Mouse (Mus musculus) hindbrain, embryonic 11.5 days (tissue): Measurements from ENCODE around the gene Dnmt3l. TPM values are rescaled to one million over a fixed set of nuclear protein-coding genes. Genes with fewer than 3 reads are reported as not detected.
"Not testable (repeated sequence)": the region's sequence is repeated elsewhere in the genome, so short reads cannot be mapped to it uniquely, and the experiment has no call there.

Experiments
- ATAC-seq: fragments of 200-750 bp; cut with Nextera tagmentation; 2 replicates; pipeline ENCODE4 v1.8.0; 2017; ENCODE audit warnings: mild to moderate bottlenecking, moderate TSS enrichment, moderate library complexity; ENCODE audit not compliant: low FRiP score
- DNase-seq: peaks from one replicate; pipeline ENCODE4 v3.0.0-alpha.2; 2015; ENCODE audit warnings: low spot score
- H3K27ac ChIP-seq: fragments of 300-500 bp; sonication (generic); 2 replicates; pipeline ENCODE4 v1.5.1; 2014; ENCODE audit warnings: mild to moderate bottlenecking, low read depth, low read length
- H3K27me3 ChIP-seq: fragments of 300-500 bp; sonication (generic); 2 replicates; pipeline ENCODE4 v1.6.1; 2014; ENCODE audit warnings: mild to moderate bottlenecking, low read length, moderate library complexity, mixed read lengths; ENCODE audit not compliant: control insufficient read depth, insufficient read depth
- H3K36me3 ChIP-seq: fragments of 300-500 bp; sonication (generic); 2 replicates; pipeline ENCODE4 v1.6.1; 2014; ENCODE audit warnings: mild to moderate bottlenecking, low read length, moderate library complexity, mixed read lengths; ENCODE audit not compliant: control insufficient read depth, insufficient read depth
- H3K4me1 ChIP-seq: fragments of 300-500 bp; sonication (generic); replicated peaks from 2 replicates; pipeline ENCODE4 v1.6.1; 2014; ENCODE audit warnings: low read length, mixed read lengths; ENCODE audit not compliant: control insufficient read depth, insufficient read depth
- H3K4me2 ChIP-seq: fragments of 300-500 bp; sonication (generic); replicated peaks from 2 replicates; pipeline ENCODE4 v1.6.1; 2014; ENCODE audit warnings: mild to moderate bottlenecking, low read depth, low read length
- H3K4me3 ChIP-seq: fragments of 300-500 bp; sonication (generic); 2 replicates; pipeline ENCODE4 v1.5.1; 2014; ENCODE audit warnings: low read depth, low read length
- H3K9ac ChIP-seq: fragments of 300-500 bp; sonication (generic); 2 replicates; pipeline ENCODE4 v1.6.1; 2014; ENCODE audit warnings: low read depth, low read length
- H3K9me3 ChIP-seq: fragments of 300-500 bp; sonication (generic); 2 replicates; pipeline ENCODE4 v1.6.1; 2016; ENCODE audit warnings: low read length; ENCODE audit not compliant: control insufficient read depth
- WGBS: fragments of 180-500 bp; shearing (Covaris S2); extraction: QIAGEN DNeasy Blood & Tissue Kit; methylation state at CpG from one replicate; pipeline ENCODE4 v1.1.7; 2014; 5-methylcytosine and 5-hydroxymethylcytosine counted together
- polyA plus RNA-seq: library from polyadenylated mRNA; unstranded; fragments of >200 nt; fragmentation: Nextera tagmentation; extraction: Ambion mirVana; gene quantifications from 2 replicates; pipeline ENCODE4 v1.2.1, GENCODE M21; 2014

Gene Dnmt3l
- polyA plus RNA-seq, 1 experiment from 2014 or later = not detected

GRCm38 (mm10) chr10:78019291-78019690, 22.5 kb upstream of the Dnmt3l start:
- no peaks in the 10 kb centered on the region for H3K27me3 ChIP-seq
- H3K4me1 ChIP-seq = no peaks in the 10 kb centered on the region
- H3K4me3 ChIP-seq = no peak overlapping the region
- no peaks in the 10 kb centered on the region for H3K9me3 ChIP-seq
- no peak overlapping the region for H3K4me2 ChIP-seq
- WGBS = 71% methylated on average over 4 of the region's 4 CpGs
- no peak overlapping the region for H3K27ac ChIP-seq
- no peak overlapping the region for H3K9ac ChIP-seq
- DNase-seq (no peak), ATAC-seq (no peak)
- H3K36me3 ChIP-seq = no peaks in the 10 kb centered on the region

- not testable (repeated sequence) for H3K27me3 ChIP-seq, H3K27ac ChIP-seq, H3K4me3 ChIP-seq, DNase-seq, ATAC-seq, H3K9ac ChIP-seq, H3K4me2 ChIP-seq, H3K9me3 ChIP-seq, H3K4me1 ChIP-seq, H3K36me3 ChIP-seq
- 94% methylated on average over 6 of the region's 11 CpGs for WGBS
Observed at GRCm38 (mm10) chr10:78019984-78020383, 21.8 kb upstream of the Dnmt3l start.

- not testable (repeated sequence) for H3K9me3 ChIP-seq, H3K4me1 ChIP-seq, H3K27me3 ChIP-seq, H3K4me2 ChIP-seq, H3K36me3 ChIP-seq, DNase-seq, H3K9ac ChIP-seq, ATAC-seq, H3K4me3 ChIP-seq, H3K27ac ChIP-seq
- WGBS = 88% methylated on average over 6 of the region's 8 CpGs
Observed at GRCm38 (mm10) chr10:78025453-78025852, 16.3 kb upstream of the Dnmt3l start.

GRCm38 (mm10) chr10:78028129-78028528, 13.6 kb upstream of the Dnmt3l start:
- Histone ChIP-seq H3K4me3 (no peak overlapping the region), H3K9me3 (no peaks in the 10 kb centered on the region), H3K36me3 (no peaks in the 10 kb centered on the region), H3K9ac (no peak overlapping the region), H3K4me1 (no peaks in the 10 kb centered on the region), H3K4me2 (no peak overlapping the region), H3K27ac (no peak overlapping the region), H3K27me3 (no peaks in the 10 kb centered on the region)
- DNase-seq = peak; percentile 84
- whole genome bisulfite sequencing = 4% methylated on average over 5 of the region's 5 CpGs
- peak; percentile 59 for ATAC-seq

GRCm38 (mm10) chr10:78029080-78029479, 12.7 kb upstream of the Dnmt3l start:
- Histone ChIP-seq H3K9ac (no peak overlapping the region), H3K36me3 (no peaks in the 10 kb centered on the region), H3K9me3 (no peaks in the 10 kb centered on the region), H3K27ac (no peak overlapping the region), H3K27me3 (no peaks in the 10 kb centered on the region), H3K4me3 (no peak overlapping the region), H3K4me2 (no peak overlapping the region), H3K4me1 (no peaks in the 10 kb centered on the region)
- ATAC-seq (no peak), DNase-seq (no peak)
- 97% methylated on average over 1 of the region's 1 CpGs for WGBS

- no peaks in the 10 kb centered on the region for H3K9me3 ChIP-seq
- no peak overlapping the region for H3K4me3 ChIP-seq
- H3K4me1 ChIP-seq = no peaks in the 10 kb centered on the region
- H3K36me3 ChIP-seq = no peaks in the 10 kb centered on the region
- ATAC-seq (no peak), DNase-seq (no peak)
- H3K4me2 ChIP-seq = no peak overlapping the region
- H3K27me3 ChIP-seq = no peaks in the 10 kb centered on the region
- H3K27ac ChIP-seq = no peak overlapping the region
- H3K9ac ChIP-seq = no peak overlapping the region
- WGBS = 92% methylated on average over 2 of the region's 2 CpGs
Observed at GRCm38 (mm10) chr10:78031987-78032386, 9.8 kb upstream of the Dnmt3l start.

- DNase-seq = no peak
- no peaks in the 10 kb centered on the region for H3K27me3 ChIP-seq
- no peak for ATAC-seq
- no peak overlapping the region for H3K4me3 ChIP-seq
- no peak overlapping the region for H3K4me2 ChIP-seq
- no peaks in the 10 kb centered on the region for H3K4me1 ChIP-seq
- H3K27ac ChIP-seq = no peak overlapping the region
- 89% methylated on average over 4 of the region's 4 CpGs for WGBS
- H3K36me3 ChIP-seq = no peaks in the 10 kb centered on the region
- no peak overlapping the region for H3K9ac ChIP-seq
- no peaks in the 10 kb centered on the region for H3K9me3 ChIP-seq
Observed at GRCm38 (mm10) chr10:78037139-78037538, 4.6 kb upstream of the Dnmt3l start.

- ATAC-seq (no peak), DNase-seq (no peak)
- Histone ChIP-seq H3K27ac (no peak overlapping the region), H3K4me3 (no peak overlapping the region), H3K9me3 (no peaks in the 10 kb centered on the region), H3K4me2 (no peak overlapping the region), H3K9ac (no peak overlapping the region), H3K36me3 (no peaks in the 10 kb centered on the region), H3K27me3 (no peaks in the 10 kb centered on the region), H3K4me1 (no peaks in the 10 kb centered on the region)
- WGBS = 70% methylated on average over 7 of the region's 7 CpGs
Observed at GRCm38 (mm10) chr10:78042096-78042495, 349 bp downstream of the Dnmt3l start.

GRCm38 (mm10) chr10:78042697-78043405, 1.1 kb downstream of the Dnmt3l start:
- DNase-seq (no peak), ATAC-seq (peak; percentile 30; the same call in 1 of the 2 replicates)
- H3K4me3 ChIP-seq = no peak overlapping the region

More at GRCm38 (mm10) chr10:78042697-78043405, 1.1 kb downstream of the Dnmt3l start:
- WGBS = 60% methylated on average over 14 of the region's 14 CpGs
- Histone ChIP-seq H3K9ac (no peak overlapping the region), H3K27ac (no peak overlapping the region), H3K27me3 (no peaks in the 10 kb centered on the region), H3K36me3 (no peaks in the 10 kb centered on the region), H3K4me1 (no peaks in the 10 kb centered on the region), H3K4me2 (peak overlapping the region; percentile 33), H3K9me3 (no peaks in the 10 kb centered on the region)
